Mouse (Mus musculus): Measurements from ENCODE around the gene Abhd16a. TPM values are rescaled to one million over a fixed set of nuclear protein-coding genes. Genes with fewer than 3 reads are reported as not detected.
A peak's percentile ranks its signal among the peaks of the same experiment; 100 is the strongest.
"Not testable (repeated sequence)": the region's sequence is repeated elsewhere in the genome, so short reads cannot be mapped to it uniquely, and the experiment has no call there.

The Abhd16a gene
- polyA plus RNA-seq, 3 experiments from 2014 or later, result 22.3 to 26.3 (median 25.6) TPM

- ATAC-seq, result no peak
These were observed 32.8 kb downstream of the Abhd16a start, which contains the start of gene Csnk2b for GRCm38 (mm10) chr17:35121871-35122303. Gene Csnk2b (minus strand): TSS chr17:35122053.

- ATAC-seq, result not testable (repeated sequence)
These were observed 34.2 kb downstream of the Abhd16a start for GRCm38 (mm10) chr17:35123287-35123686.

- ATAC-seq, result not testable (repeated sequence)
These were observed 35.3 kb downstream of the Abhd16a start for GRCm38 (mm10) chr17:35124261-35124896.

- ATAC-seq, result no peak
These were observed 36.0 kb downstream of the Abhd16a start for GRCm38 (mm10) chr17:35125081-35125480.

GRCm38 (mm10) chr17:35125578-35125977 lies 36.5 kb downstream of the Abhd16a start:
- no peak for ATAC-seq

GRCm38 (mm10) chr17:35126206-35126611 lies 37.1 kb downstream of the Abhd16a start, which contains the start of gene D17H6S53E:
Gene D17H6S53E (plus strand): TSS chr17:35126373.
- ATAC-seq, result peak; percentile 69

GRCm38 (mm10) chr17:35127017-35127416 lies 38.0 kb downstream of the Abhd16a start:
- ATAC-seq, result no peak

GRCm38 (mm10) chr17:35128996-35129395 lies 39.9 kb downstream of the Abhd16a start:
- no peak for ATAC-seq

GRCm38 (mm10) chr17:35131038-35131437 lies 42.0 kb downstream of the Abhd16a start:
- no peak for ATAC-seq

GRCm38 (mm10) chr17:35131500-35132173 lies 42.6 kb downstream of the Abhd16a start, which contains the start of gene Apom:
Gene Apom (minus strand): TSS chr17:35132050.
- no peak for ATAC-seq

GRCm38 (mm10) chr17:35132174-35132560 lies 43.1 kb downstream of the Abhd16a start:
- no peak for ATAC-seq

- ATAC-seq, result no peak
These were observed 44.5 kb downstream of the Abhd16a start for GRCm38 (mm10) chr17:35133517-35133916.

- peak; percentile 84 for ATAC-seq
These were observed 45.9 kb downstream of the Abhd16a start, which contains the start of gene Bag6 for GRCm38 (mm10) chr17:35134801-35135590. Gene Bag6 (plus strand): TSS chr17:35135178.

- peak; percentile 23 for ATAC-seq
These were observed 46.7 kb downstream of the Abhd16a start for GRCm38 (mm10) chr17:35135591-35136320.

GRCm38 (mm10) chr17:35139269-35139668 lies 50.2 kb downstream of the Abhd16a start:
- ATAC-seq, result no peak

- ATAC-seq, result no peak
These were observed 51.5 kb downstream of the Abhd16a start for GRCm38 (mm10) chr17:35140490-35140996.

GRCm38 (mm10) chr17:35141971-35142370 lies 52.9 kb downstream of the Abhd16a start:
- ATAC-seq, result no peak

GRCm38 (mm10) chr17:35146139-35146538 lies 57.1 kb downstream of the Abhd16a start:
- no peak for ATAC-seq

- ATAC-seq, result no peak
These were observed 58.3 kb downstream of the Abhd16a start for GRCm38 (mm10) chr17:35147348-35147747.

GRCm38 (mm10) chr17:35147922-35148639 lies 59.0 kb downstream of the Abhd16a start:
- no peak for ATAC-seq

GRCm38 (mm10) chr17:35152121-35152520 lies 63.1 kb downstream of the Abhd16a start:
- no peak for ATAC-seq
